Mouse (Mus musculus) E14TG2a.4 (cell line): Measurements from ENCODE around the gene Pdcl3.

Source experiments
- H3K27me3 ChIP-seq: 2 replicates; pipeline ENCODE4 v1.6.1; 2014; ENCODE audit warnings: low read length, control low read depth; ENCODE audit not compliant: insufficient read depth
- H3K36me3 ChIP-seq: 2 replicates; pipeline ENCODE4 v1.6.1; 2014; ENCODE audit warnings: low read length, control low read depth; ENCODE audit not compliant: insufficient read depth
- H3K4me1 ChIP-seq: replicated peaks from 2 replicates; pipeline ENCODE4 v1.6.1; 2014; ENCODE audit warnings: low read depth, low read length, control low read depth
- H3K4me3 ChIP-seq: replicated peaks from 2 replicates; pipeline ENCODE4 v1.5.1; 2014; ENCODE audit warnings: mild to moderate bottlenecking, low read length
- H3K9me3 ChIP-seq: 2 replicates; pipeline ENCODE4 v1.6.1; 2014; ENCODE audit warnings: low read length, control low read depth
- CTCF ChIP-seq: conservative IDR thresholded peaks from 2 replicates; pipeline ENCODE4 v1.5.1; 2014; ENCODE audit warnings: low read length
- NANOG ChIP-seq: IDR thresholded peaks from 2 replicates; pipeline ENCODE4 v1.6.1; 2014; ENCODE audit warnings: borderline replicate concordance, low read length, mixed read lengths
- POU5F1 ChIP-seq: IDR thresholded peaks from 2 replicates; pipeline ENCODE4 v1.6.1; 2014; ENCODE audit warnings: low read length, borderline replicate concordance

Gene Pdcl3

DNA sequence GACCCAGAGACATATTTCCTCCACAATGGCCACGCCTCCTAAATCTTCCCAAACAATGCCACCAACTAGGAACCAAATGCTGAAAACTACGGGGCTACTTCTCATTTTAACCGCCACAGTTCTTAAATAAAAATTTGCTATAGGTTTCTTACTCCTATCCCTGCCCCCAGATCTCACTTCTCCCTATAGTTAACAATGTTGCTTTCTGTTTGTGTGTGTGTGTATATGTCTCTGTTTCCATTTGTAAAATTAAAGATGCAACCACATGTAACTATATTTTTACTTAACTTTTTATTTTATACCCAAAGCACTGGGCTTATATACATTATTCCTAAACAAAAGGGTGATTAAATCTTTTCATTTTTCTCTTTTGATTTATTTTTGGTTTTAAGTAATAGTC lies at the start of gene Pdcl3:
TSS of gene Pdcl3 (plus strand) at position 301 of the 400 bp plus-strand sequence.
- H3K27me3 ChIP-seq: no peaks in the 10 kb centered on the region

DNA sequence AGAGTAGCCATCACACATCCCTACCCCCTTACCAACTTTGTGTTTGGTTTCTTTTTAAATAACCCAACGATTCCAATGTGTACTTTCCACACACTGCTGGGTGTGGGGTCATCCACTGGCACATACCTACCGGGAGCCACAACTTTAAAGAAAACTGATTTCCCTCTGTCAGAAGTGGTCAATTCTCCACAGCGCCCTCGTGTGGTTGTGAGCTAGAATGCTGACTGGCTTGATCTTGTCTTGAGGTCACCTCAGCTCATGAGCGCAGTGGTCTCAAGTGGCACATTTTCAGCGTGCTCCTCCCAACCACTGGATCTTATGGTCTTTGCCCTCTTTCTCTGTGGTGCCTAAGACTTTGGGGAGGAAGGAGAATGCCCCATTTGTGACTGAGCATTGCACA lies 48.6 kb upstream of the Pdcl3 start:
- Histone ChIP-seq H3K27me3 (0 out of 2 replicates have a peak, but pooled peaks cover 4% of the 10 kb centered on the region), H3K36me3 (no peaks in the 10 kb centered on the region), H3K4me3 (no peak overlapping the region), H3K4me1 (no peaks in the 10 kb centered on the region), H3K9me3 (no peaks in the 10 kb centered on the region)
- TF ChIP-seq POU5F1 (no peak), NANOG (no peak), CTCF (peak; percentile 73)

More for the DNA sequence above, at the start of gene Pdcl3:
- H3K4me3 ChIP-seq: no peak within 1 kb of the TSS
- peaks cover under 1% of the 10 kb centered on the region; the same call in 1 of the 2 replicates for H3K36me3 ChIP-seq
- no peaks in the 10 kb centered on the region for H3K9me3 ChIP-seq
- peaks cover 25% of the 10 kb centered on the region for H3K4me1 ChIP-seq
- no peak for TF ChIP-seq POU5F1
- TF ChIP-seq CTCF: no peak
- TF ChIP-seq NANOG: no peak

DNA sequence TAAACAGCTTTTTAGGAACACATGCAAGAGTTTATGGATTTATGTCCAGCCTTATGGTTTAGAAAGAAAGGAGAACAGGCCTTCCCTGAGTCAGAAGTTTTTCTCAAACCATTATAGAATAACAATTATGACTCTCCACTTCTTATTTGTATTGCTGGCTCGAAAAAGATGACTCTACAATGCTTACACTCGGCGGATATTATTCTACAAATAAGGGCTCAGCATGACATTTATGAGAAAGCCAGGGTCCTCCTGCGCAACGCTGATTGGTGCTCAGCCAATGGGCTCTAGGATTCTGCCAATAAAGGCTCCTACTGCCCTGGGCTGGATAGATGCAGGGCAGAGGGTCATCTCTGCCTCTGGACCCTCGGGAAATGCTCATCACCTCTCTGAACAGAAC lies 46.6 kb upstream of the Pdcl3 start, which contains the start of gene Nms:
TSS of gene Nms (plus strand) at position 301 of the 400 bp plus-strand sequence.
- TF ChIP-seq NANOG (no peak), POU5F1 (no peak), CTCF (no peak)
- H3K4me3 ChIP-seq: no peak within 1 kb of the TSS

DNA sequence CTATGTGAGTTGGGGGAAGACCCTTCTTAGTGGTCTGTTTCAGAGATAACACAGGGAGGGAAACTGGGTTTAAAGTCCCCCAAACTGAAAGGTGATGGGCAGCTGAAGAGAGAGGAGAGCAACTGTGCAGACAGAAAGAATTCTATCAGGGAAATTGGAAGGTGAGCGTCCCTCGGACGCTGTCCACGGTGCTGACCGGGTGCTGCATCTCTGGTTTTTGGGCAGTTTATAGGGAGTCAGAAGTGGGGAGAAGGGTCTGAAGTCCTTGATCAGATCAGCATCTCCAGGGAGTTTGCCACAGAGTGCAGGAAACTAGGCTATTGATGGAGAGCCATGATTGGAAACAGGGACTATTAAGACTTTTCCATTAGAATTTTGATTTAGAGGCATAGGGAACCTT lies 45.8 kb upstream of the Pdcl3 start:
- Histone ChIP-seq H3K9me3 (no peaks in the 10 kb centered on the region), H3K4me3 (no peak overlapping the region), H3K4me1 (no peaks in the 10 kb centered on the region), H3K27me3 (0 out of 2 replicates have a peak, but pooled peaks cover 4% of the 10 kb centered on the region), H3K36me3 (no peaks in the 10 kb centered on the region)
- TF ChIP-seq POU5F1: no peak
- no peak for TF ChIP-seq CTCF
- TF ChIP-seq NANOG: no peak

More for the DNA sequence above, 46.6 kb upstream of the Pdcl3 start, which contains the start of gene Nms:
- Histone ChIP-seq H3K9me3 (no peaks in the 10 kb centered on the region), H3K27me3 (0 out of 2 replicates have a peak, but pooled peaks cover 4% of the 10 kb centered on the region), H3K4me1 (no peaks in the 10 kb centered on the region), H3K36me3 (no peaks in the 10 kb centered on the region)

DNA sequence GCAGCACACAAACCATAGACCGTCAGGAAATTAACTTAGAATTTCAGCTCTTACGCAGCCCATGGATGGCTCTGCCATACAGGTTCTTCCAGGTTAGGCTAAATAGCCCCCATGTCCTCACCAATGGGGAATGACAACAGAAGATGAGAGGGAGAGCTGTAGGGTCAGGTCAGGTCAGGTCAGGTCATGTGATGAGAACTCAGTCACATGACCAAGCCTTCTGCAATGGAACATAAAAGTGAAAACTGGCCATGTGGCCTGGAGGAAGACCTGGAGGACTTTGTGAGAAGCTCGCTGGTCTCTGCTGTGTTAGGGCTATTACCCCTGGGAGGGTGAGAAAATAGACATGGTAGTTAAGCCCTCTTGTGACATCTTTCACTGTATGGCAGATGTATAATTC lies 29.0 kb upstream of the Pdcl3 start:
- no peaks in the 10 kb centered on the region for H3K4me1 ChIP-seq
- no peak overlapping the region for H3K4me3 ChIP-seq
- no peak for TF ChIP-seq POU5F1
- no peak for TF ChIP-seq NANOG
- no peak for TF ChIP-seq CTCF
- H3K36me3 ChIP-seq: no peaks in the 10 kb centered on the region
- no peaks in the 10 kb centered on the region for H3K9me3 ChIP-seq
- no peaks in the 10 kb centered on the region for H3K27me3 ChIP-seq

DNA sequence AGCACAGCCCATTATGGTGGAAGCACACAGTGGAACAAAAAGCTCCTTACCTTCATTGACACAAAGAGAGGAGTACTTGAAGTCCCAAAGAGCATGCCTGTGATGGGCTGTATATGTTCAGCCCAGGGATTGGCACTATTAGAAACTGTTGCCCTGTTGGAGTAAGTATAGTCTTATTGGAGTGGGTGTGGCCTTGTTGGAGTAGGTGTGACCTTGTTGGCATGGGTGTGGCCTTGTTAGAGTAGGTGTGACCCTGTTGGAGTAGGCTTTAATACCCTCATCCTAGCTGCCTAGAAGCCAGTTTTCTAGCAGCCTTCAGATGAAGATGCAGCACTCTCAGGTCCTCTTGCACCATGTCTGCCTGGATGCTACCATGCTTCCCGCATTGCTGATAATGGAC lies 16.3 kb upstream of the Pdcl3 start:
- Histone ChIP-seq H3K4me3 (no peak overlapping the region), H3K4me1 (peaks cover 8% of the 10 kb centered on the region)
- TF ChIP-seq CTCF (no peak), POU5F1 (no peak), NANOG (no peak)

DNA sequence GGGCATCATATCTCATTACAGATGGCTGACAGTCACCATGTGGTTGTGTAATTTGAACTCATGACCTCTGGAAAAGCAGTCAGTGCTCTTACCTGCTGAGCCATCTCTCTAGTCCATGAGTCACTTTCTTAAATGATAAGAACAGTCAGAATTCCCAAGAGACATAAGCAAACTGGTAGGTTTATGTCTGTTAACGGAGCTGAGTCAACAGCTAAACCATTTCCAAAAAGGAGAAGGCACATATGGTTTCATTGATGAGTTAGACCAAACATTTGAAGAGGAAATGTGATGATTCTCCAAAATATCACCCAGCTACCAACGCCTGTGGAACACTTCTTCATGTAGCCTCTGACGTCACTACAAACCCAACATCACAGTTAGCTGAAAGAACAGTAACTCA lies 13.7 kb upstream of the Pdcl3 start:
- TF ChIP-seq POU5F1 (no peak), CTCF (no peak), NANOG (no peak)
- no peaks in the 10 kb centered on the region for H3K36me3 ChIP-seq
- H3K4me1 ChIP-seq: peaks cover 8% of the 10 kb centered on the region

More for the DNA sequence above, 16.3 kb upstream of the Pdcl3 start:
- H3K36me3 ChIP-seq: no peaks in the 10 kb centered on the region
- no peaks in the 10 kb centered on the region; the same call in 1 of the 2 replicates for H3K27me3 ChIP-seq
- H3K9me3 ChIP-seq: no peaks in the 10 kb centered on the region

DNA sequence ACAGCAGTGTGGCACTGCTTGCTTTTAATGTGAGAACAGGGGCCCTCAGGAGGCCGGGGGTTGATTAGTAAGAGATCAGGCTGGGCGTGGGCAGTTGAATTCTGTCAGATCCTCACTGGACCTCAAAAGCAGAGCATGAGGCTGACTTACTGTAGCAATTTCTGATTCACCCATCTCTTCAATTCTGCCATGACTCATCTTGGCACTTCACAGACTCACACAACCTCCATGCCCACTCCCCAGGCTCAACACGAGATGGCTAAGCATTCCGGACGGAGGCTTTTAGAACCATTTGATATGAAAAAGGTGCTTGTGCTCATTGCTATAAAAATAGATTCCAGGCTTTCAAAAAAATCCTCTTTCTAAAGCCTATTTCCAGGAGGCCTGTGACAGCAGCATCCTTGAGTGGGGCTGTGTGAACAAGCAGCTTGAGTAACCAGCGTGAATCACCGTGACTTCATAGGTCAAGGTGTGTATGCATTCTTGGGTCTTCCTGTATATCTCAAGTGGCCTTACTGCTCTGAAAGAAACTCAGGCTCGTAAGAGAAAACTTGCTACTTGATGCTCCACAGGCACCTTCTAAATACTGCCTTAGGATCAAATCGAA lies 12.3 kb upstream of the Pdcl3 start:
- peaks cover 8% of the 10 kb centered on the region for H3K4me1 ChIP-seq
- H3K9me3 ChIP-seq: no peaks in the 10 kb centered on the region
- H3K36me3 ChIP-seq: no peaks in the 10 kb centered on the region
- TF ChIP-seq POU5F1: no peak
- TF ChIP-seq CTCF: no peak
- no peak for TF ChIP-seq NANOG
- no peak overlapping the region for H3K4me3 ChIP-seq
- no peaks in the 10 kb centered on the region for H3K27me3 ChIP-seq

More for the DNA sequence above, 13.7 kb upstream of the Pdcl3 start:
- Histone ChIP-seq H3K27me3 (no peaks in the 10 kb centered on the region; the same call in 1 of the 2 replicates), H3K4me3 (no peak overlapping the region), H3K9me3 (no peaks in the 10 kb centered on the region)
